Mouse (Mus musculus) G1E (cell line): ENCODE measurements around the gene Gm884. TPM values are rescaled to one million over a fixed set of nuclear protein-coding genes. Genes with fewer than 3 reads are reported as not detected.
A peak's percentile ranks its signal among the peaks of the same experiment; 100 is the strongest.

Experiments
- ATAC-seq: 2 replicates; pipeline ENCODE4 v1.8.0; 2016; ENCODE audit warnings: mild to moderate bottlenecking; ENCODE audit not compliant: insufficient number of reproducible peaks, poor library complexity, low FRiP score, severe bottlenecking; ENCODE audit errors: extremely low read depth
- DNase-seq: peaks from one replicate; pipeline ENCODE4 v3.0.0; 2012; ENCODE audit warnings: low spot score
- H3K27me3 ChIP-seq: 2 replicates; pipeline ENCODE4 v1.6.1; 2012; ENCODE audit warnings: mild to moderate bottlenecking, low read length, inconsistent platforms; ENCODE audit not compliant: insufficient read depth
- H3K36me3 ChIP-seq: replicated peaks from 2 replicates; pipeline ENCODE3; 2012; ENCODE audit warnings: mild to moderate bottlenecking, inconsistent platforms
- H3K4me1 ChIP-seq: 2 replicates; pipeline ENCODE4 v1.6.1; 2012; ENCODE audit warnings: low read depth, low read length, inconsistent platforms, mixed read lengths; ENCODE audit not compliant: insufficient read depth
- H3K4me3 ChIP-seq: 2 replicates; pipeline ENCODE4 v1.5.1; 2012; ENCODE audit warnings: low read depth, mild to moderate bottlenecking, inconsistent platforms, low read length, moderate library complexity, mixed read lengths
- H3K9me3 ChIP-seq: replicated peaks from 2 replicates; pipeline ENCODE4 v1.6.1; 2012; ENCODE audit warnings: inconsistent platforms
- CTCF ChIP-seq: IDR thresholded peaks from 2 replicates; pipeline ENCODE4 v1.5.1; 2012; ENCODE audit warnings: low read depth, low read length, inconsistent platforms, mixed read lengths
- GATA1 ChIP-seq: IDR thresholded peaks from 2 replicates; pipeline ENCODE4 v1.6.1; 2012; ENCODE audit warnings: borderline replicate concordance, low read length, inconsistent platforms, mixed read lengths
- GATA2 ChIP-seq: IDR thresholded peaks from 2 replicates; pipeline ENCODE4 v1.6.1; 2012; ENCODE audit warnings: low read depth, low read length, inconsistent platforms, borderline replicate concordance
- POLR2AphosphoS5 ChIP-seq: IDR thresholded peaks from 2 replicates; pipeline ENCODE4 v1.6.1; 2012; ENCODE audit warnings: low read depth, low read length, inconsistent platforms; ENCODE audit not compliant: insufficient replicate concordance
- TAL1 ChIP-seq: conservative IDR thresholded peaks from 2 replicates; pipeline ENCODE4 v1.6.1; 2012; ENCODE audit warnings: low read depth, low read length, inconsistent platforms, mixed read lengths
- polyA plus RNA-seq: library from polyadenylated mRNA; stranded (reverse); fragments of >175 nt; gene quantifications from 2 replicates; pipeline ENCODE4 v1.2.3, GENCODE M21; 2012
- total RNA-seq, 2 experiments: library from RNA; stranded (forward) in 1 of 2; stranded (reverse) in 1 of 2; fragments of 200-1000 nt in 1 of 2; fragments of >200 nt in 1 of 2; fragmentation: Nextera tagmentation in 1 of 2; gene quantifications; 2 replicates each; pipeline ENCODE4 v1.2.3; 2014 to 2017

Gene Gm884
- total and polyA plus RNA-seq, 3 experiments: 0.16 TPM; not detected in 2

- no peaks in the 10 kb centered on the region for H3K36me3 ChIP-seq
- H3K27me3 ChIP-seq: peaks cover 2% of the 10 kb centered on the region
- no peak overlapping the region for H3K4me3 ChIP-seq
- H3K4me1 ChIP-seq: no peaks in the 10 kb centered on the region; the same call in 1 of the 2 replicates
- no peaks in the 10 kb centered on the region for H3K9me3 ChIP-seq
- DNase-seq (peak; percentile 11), ATAC-seq (no peak)
- no peak for TF ChIP-seq TAL1
- TF ChIP-seq CTCF: peak; percentile 87
Observed at GRCm38 (mm10) chr11:103639407-103639946, 18.5 kb upstream of the Gm884 start.

DNA sequence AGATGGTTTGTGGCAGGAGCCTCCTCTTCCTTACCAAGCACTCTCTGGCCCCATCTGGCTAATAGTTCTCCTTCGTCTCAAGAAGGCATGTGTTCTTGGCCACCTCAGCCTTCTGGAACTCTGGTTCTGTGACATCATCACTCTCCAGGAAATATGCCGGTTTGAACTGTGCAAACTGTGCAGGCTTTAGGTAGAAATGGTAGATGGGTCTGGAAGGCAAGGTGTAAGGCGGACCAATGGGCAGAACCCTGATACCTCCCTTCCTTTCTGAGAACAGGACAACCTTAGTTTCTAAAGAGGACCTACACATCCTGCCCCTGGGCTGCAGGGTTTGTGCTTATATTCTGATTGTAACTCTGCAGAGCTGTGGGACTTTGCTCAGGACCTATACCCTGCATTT is 17.9 kb upstream of the Gm884 start, which contains the start of gene Lyzl6:
Lyzl6 (minus strand) TSS at position 101 of the 400 bp plus-strand sequence.
- H3K27me3 ChIP-seq: peaks cover 2% of the 10 kb centered on the region

DNA sequence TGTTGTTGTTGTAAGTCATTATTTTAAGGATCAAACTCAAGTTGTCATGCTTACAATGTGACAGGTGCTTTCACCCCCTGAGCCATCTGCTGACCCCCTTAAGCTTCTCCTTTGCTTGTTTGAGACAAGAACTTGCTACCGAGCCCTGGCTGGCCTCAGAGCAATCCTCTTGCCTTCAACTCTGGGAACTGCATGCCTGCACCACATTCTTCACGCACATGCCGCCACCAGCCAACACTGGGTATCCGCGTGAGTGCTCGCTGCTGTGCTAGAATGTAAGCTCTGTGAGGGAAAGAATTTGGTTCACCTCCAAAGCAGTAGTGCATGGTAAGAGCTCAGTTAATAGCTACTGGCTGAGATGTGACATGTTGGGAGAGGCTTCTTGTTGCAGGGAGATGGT is 15.3 kb upstream of the Gm884 start:
- Histone ChIP-seq H3K27me3 (peaks cover 2% of the 10 kb centered on the region), H3K4me3 (no peak overlapping the region), H3K36me3 (no peaks in the 10 kb centered on the region), H3K9me3 (no peaks in the 10 kb centered on the region), H3K4me1 (no peaks in the 10 kb centered on the region; the same call in 1 of the 2 replicates)
- TF ChIP-seq POLR2AphosphoS5: no peak
- TF ChIP-seq GATA1: no peak
- no peak for TF ChIP-seq TAL1
- TF ChIP-seq CTCF: no peak
- TF ChIP-seq GATA2: no peak
- DNase-seq: no peak
- no peak for ATAC-seq

More for the DNA sequence above, 17.9 kb upstream of the Gm884 start, which contains the start of gene Lyzl6:
- Histone ChIP-seq H3K4me1 (no peaks in the 10 kb centered on the region; the same call in 1 of the 2 replicates), H3K9me3 (no peaks in the 10 kb centered on the region), H3K36me3 (no peaks in the 10 kb centered on the region), H3K4me3 (no peak within 1 kb of the TSS)
- TF ChIP-seq TAL1 (no peak), GATA1 (no peak), CTCF (no peak), POLR2AphosphoS5 (no peak), GATA2 (no peak)
- ATAC-seq (no peak), DNase-seq (no peak)

GRCm38 (mm10) chr11:103635481-103635880 is 14.5 kb upstream of the Gm884 start:
- TF ChIP-seq POLR2AphosphoS5 (no peak), GATA1 (no peak), CTCF (no peak)
- Histone ChIP-seq H3K4me1 (no peaks in the 10 kb centered on the region; the same call in 1 of the 2 replicates), H3K36me3 (no peaks in the 10 kb centered on the region), H3K9me3 (no peaks in the 10 kb centered on the region), H3K4me3 (no peak overlapping the region), H3K27me3 (peaks cover 2% of the 10 kb centered on the region)
- DNase-seq: no peak
- ATAC-seq: no peak

DNA sequence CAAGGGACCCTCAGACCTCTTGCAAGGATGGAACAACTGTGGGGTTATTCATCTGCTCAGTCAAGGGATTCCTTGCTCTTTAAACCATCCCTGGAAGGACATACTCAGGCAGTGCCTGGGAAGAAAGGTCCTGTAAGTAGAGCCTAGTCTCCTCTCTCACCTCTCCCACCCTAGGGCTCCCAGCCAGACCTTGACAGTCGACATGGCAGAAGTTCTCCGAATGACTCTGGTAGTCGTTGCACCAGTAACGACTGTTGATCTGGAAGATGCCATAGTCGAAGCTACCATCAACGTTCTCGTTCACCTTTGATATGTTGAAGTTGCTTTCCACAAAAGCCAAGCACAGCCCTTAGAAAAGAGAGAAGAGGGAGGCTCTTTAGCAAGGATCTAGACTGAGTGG is 13.9 kb upstream of the Gm884 start:
- ATAC-seq (no peak), DNase-seq (no peak)
- Histone ChIP-seq H3K9me3 (no peaks in the 10 kb centered on the region), H3K4me1 (no peaks in the 10 kb centered on the region; the same call in 1 of the 2 replicates), H3K36me3 (no peaks in the 10 kb centered on the region), H3K27me3 (peaks cover 1% of the 10 kb centered on the region), H3K4me3 (no peak overlapping the region)
- TF ChIP-seq POLR2AphosphoS5 (no peak), TAL1 (no peak), GATA2 (no peak), GATA1 (no peak), CTCF (no peak)

GRCm38 (mm10) chr11:103627453-103627852 is 6.5 kb upstream of the Gm884 start:
- H3K36me3 ChIP-seq: no peaks in the 10 kb centered on the region
- no peak for TF ChIP-seq GATA1
- TF ChIP-seq POLR2AphosphoS5: no peak
- no peak for TF ChIP-seq GATA2
- no peak for TF ChIP-seq CTCF
- no peak for TF ChIP-seq TAL1
- no peak for DNase-seq
- no peak for ATAC-seq
- no peaks in the 10 kb centered on the region for H3K9me3 ChIP-seq
- no peaks in the 10 kb centered on the region for H3K4me1 ChIP-seq
- H3K4me3 ChIP-seq: no peak overlapping the region
- peaks cover 6% of the 10 kb centered on the region; the same call in 1 of the 2 replicates for H3K27me3 ChIP-seq

GRCm38 (mm10) chr11:103610772-103611171 is 10.2 kb downstream of the Gm884 start:
- Histone ChIP-seq H3K4me3 (no peak overlapping the region), H3K9me3 (no peaks in the 10 kb centered on the region), H3K36me3 (no peaks in the 10 kb centered on the region), H3K27me3 (no peaks in the 10 kb centered on the region), H3K4me1 (no peaks in the 10 kb centered on the region)
- DNase-seq: no peak
- TF ChIP-seq CTCF (no peak), POLR2AphosphoS5 (no peak), GATA2 (no peak), TAL1 (no peak), GATA1 (no peak)
- ATAC-seq: no peak
